ENCODE assay signal across 11 mouse cellular contexts in genomic region chr14:120806553-120806893, GRCm38 (mm10).
DNase-seq lines count a peak whose midpoint lies in the region; ATAC-seq lines count a peak whose summit lies in the region.
"Had no signal": no experiment of that assay in that cellular context is flagged by ENCODE, and none has a peak within 500 bp of the region (broad histone marks: within the 10 kb centered on the region; RNA-seq: fewer than 3 reads in every experiment).

No protein-coding gene starts in this region.

- no peak overlapping the region for H3K9ac ChIP-seq in intestine, embryonic 14.5 days (ENCODE audit: low read length)
- H3K9ac ChIP-seq: embryonic facial prominence, embryonic 13.5 days; liver, embryonic 14.5 days had no signal

- WGBS in intestine, embryonic 14.5 days: 48% methylated on average over 6 of the region's 10 CpGs

- intact Hi-C loops in left cerebral cortex, postnatal 14 days (cut with DNase I): loop anchor here (5.0 kb wide), 1 partner anchor 129 kb away; no protein-coding TSS in a partner anchor

- no peaks in the 10 kb centered on the region for H3K27me3 ChIP-seq in intestine, embryonic 14.5 days (replicated peaks; ENCODE audit: control insufficient read depth, insufficient read depth, low read length)

- peak; percentile 20 to 36 for DNase-seq in kidney, adult 8-10 months
- no peak for DNase-seq in kidney, adult 9 months
- no peak for DNase-seq in intestine, embryonic 14.5 days (ENCODE audit: low spot score)
- DNase-seq in lung, postnatal 10 days: peak; percentile 63
- no peak for DNase-seq in frontal cortex, postnatal 10 days (ENCODE audit: low spot score in 2 of 2)
- DNase-seq in left cerebral cortex, postnatal 14 days (ENCODE audit: low spot score in 2 of 2): no peak
- DNase-seq: adrenal gland, adult 2 months; cerebellum, adult 18-20 months had no signal

- H3K4me2 ChIP-seq in intestine, embryonic 14.5 days (ENCODE audit: low read length): no peak overlapping the region
- H3K4me2 ChIP-seq: embryonic facial prominence, embryonic 13.5 days had no signal

- H3K9me3 ChIP-seq in intestine, embryonic 14.5 days (ENCODE audit: control insufficient read depth, low read length): no peaks in the 10 kb centered on the region
- H3K9me3 ChIP-seq: embryonic facial prominence, embryonic 13.5 days had no signal

- H3K27ac ChIP-seq in intestine, embryonic 14.5 days (ENCODE audit: low read depth): no peak overlapping the region
- H3K27ac ChIP-seq: embryonic facial prominence, embryonic 13.5 days; liver, embryonic 14.5 days had no signal

- H3K4me3 ChIP-seq in intestine, embryonic 14.5 days (ENCODE audit: low read depth, low read length): no peak overlapping the region
- H3K4me3 ChIP-seq: embryonic facial prominence, embryonic 13.5 days had no signal

- H3K36me3 ChIP-seq in intestine, embryonic 14.5 days (ENCODE audit: control insufficient read depth, insufficient read depth, low read length): no peaks in the 10 kb centered on the region
- H3K36me3 ChIP-seq: embryonic facial prominence, embryonic 13.5 days had no signal

- no peaks in the 10 kb centered on the region for H3K4me1 ChIP-seq in intestine, embryonic 14.5 days (replicated peaks; ENCODE audit: control insufficient read depth, insufficient read depth, low read length)

- ATAC-seq in granulocyte monocyte progenitor cell, adult 5-6 weeks (replicated peaks; ENCODE audit: poor library complexity, severe bottlenecking): peak; percentile 8; the same call in 1 of the 2 replicates
- 0 out of 2 replicates have a peak, but pooled peaks have one; percentile 27 for ATAC-seq in intestine, embryonic 14.5 days (replicated peaks; ENCODE audit: low FRiP score, low TSS enrichment, low read depth)

Comparison
In these comparisons a context has a peak if more than half of its experiments do, and no peak if none do; other contexts are left out.
1. DNase-seq: peak in kidney, adult 8-10 months (2 of 2) and lung, postnatal 10 days (single experiment); none in kidney, adult 9 months (single experiment), intestine, embryonic 14.5 days (single experiment), frontal cortex, postnatal 10 days (0 of 2) and left cerebral cortex, postnatal 14 days (0 of 2).